Mouse (Mus musculus) liver, embryonic 14 days (tissue): Measurements from ENCODE around the gene Unc93b1. TPM values are rescaled to one million over a fixed set of nuclear protein-coding genes. Genes with fewer than 3 reads are reported as not detected.

Experiments
- polyA plus RNA-seq: library from polyadenylated mRNA; depleted of rRNA; stranded (reverse); fragments of >200 nt; gene quantifications from 2 replicates; pipeline ENCODE4 v1.2.3, GENCODE M21; 2012; rRNA removed

Gene Unc93b1
- polyA plus RNA-seq, result 15.5 and 20.9 TPM in 2 replicates

GRCm38 (mm10) chr19:3935032-3935895, at the start of gene Unc93b1:
TSS of gene Unc93b1 (plus strand) at chr19:3935186.

GRCm38 (mm10) chr19:3906795-3907786, 27.9 kb upstream of the Unc93b1 start, which contains the start of gene Tcirg1:
TSS of gene Tcirg1 (minus strand) at chr19:3907133.

GRCm38 (mm10) chr19:3912337-3913204, 22.4 kb upstream of the Unc93b1 start, which contains the start of gene Ndufs8:
TSS of gene Ndufs8 (minus strand) at chr19:3912774.

GRCm38 (mm10) chr19:3929211-3929941, 5.6 kb upstream of the Unc93b1 start, which contains the start of gene Aldh3b1:
TSS of gene Aldh3b1 (minus strand) at chr19:3929808.

GRCm38 (mm10) chr19:3958470-3958869, 23.5 kb downstream of the Unc93b1 start, which contains the start of gene Aldh3b3:
TSS of gene Aldh3b3 (plus strand) at chr19:3958645.

GRCm38 (mm10) chr19:3972229-3972628, 37.2 kb downstream of the Unc93b1 start, which contains the start of gene Aldh3b2:
TSS of gene Aldh3b2 (plus strand) at chr19:3972328.

GRCm38 (mm10) chr19:3986334-3986733, 51.3 kb downstream of the Unc93b1 start, which contains the start of gene Acy3:
TSS of gene Acy3 (plus strand) at chr19:3986570.

GRCm38 (mm10) chr19:3992416-3992815, 57.4 kb downstream of the Unc93b1 start, which contains the start of gene Tbx10:
TSS of gene Tbx10 (plus strand) at chr19:3992752.

Other genes starting within 250 kb of the Unc93b1 start
- gene Lrp5, start 248.6 kb upstream of the Unc93b1 start, polyA plus RNA-seq, result 6.0 and 6.8 TPM in 2 replicates
- gene 1810055G02Rik, start 226.9 kb upstream of the Unc93b1 start, polyA plus RNA-seq, result 10.7 and 10.9 TPM in 2 replicates
- 6.2 and 7.1 TPM in 2 replicates for gene Kmt5b, start 167.8 kb upstream of the Unc93b1 start, polyA plus RNA-seq
- 14.7 and 17.5 TPM in 2 replicates for gene Chka, start 83.4 kb upstream of the Unc93b1 start, polyA plus RNA-seq
- 44.9 and 50.6 TPM in 2 replicates for gene Tcirg1, start 28.1 kb upstream of the Unc93b1 start, polyA plus RNA-seq
- 113 and 127 TPM in 2 replicates for gene Ndufs8, start 22.4 kb upstream of the Unc93b1 start, polyA plus RNA-seq
- gene Aldh3b1, start 5.4 kb upstream of the Unc93b1 start, polyA plus RNA-seq, result 2.7 and 3.6 TPM in 2 replicates
- 0.02 TPM in 1 of 2 replicates, not detected in the other for gene Aldh3b3, start 23.5 kb downstream of the Unc93b1 start, polyA plus RNA-seq
- gene Aldh3b2, start 37.1 kb downstream of the Unc93b1 start, polyA plus RNA-seq, result 0.29 and 0.64 TPM in 2 replicates
- gene Acy3, start 51.4 kb downstream of the Unc93b1 start, polyA plus RNA-seq, result 8.6 and 11.4 TPM in 2 replicates
- 0.29 and 0.55 TPM in 2 replicates for gene Tbx10, start 57.6 kb downstream of the Unc93b1 start, polyA plus RNA-seq
- gene Nudt8, start 65.4 kb downstream of the Unc93b1 start, polyA plus RNA-seq, result 2.0 and 3.6 TPM in 2 replicates
- 0.59 and 0.60 TPM in 2 replicates for gene Gm49405, start 65.4 kb downstream of the Unc93b1 start, polyA plus RNA-seq
- gene Doc2g, start 68.1 kb downstream of the Unc93b1 start, polyA plus RNA-seq, result 1.4 and 1.5 TPM in 2 replicates
- gene Ndufv1, start 77.6 kb downstream of the Unc93b1 start, polyA plus RNA-seq, result 79.3 and 86.8 TPM in 2 replicates
- gene Gstp1, start 102.8 kb downstream of the Unc93b1 start, polyA plus RNA-seq, result 225 and 279 TPM in 2 replicates
- gene Gstp2, start 110.8 kb downstream of the Unc93b1 start, polyA plus RNA-seq, result 6.6 and 8.4 TPM in 2 replicates
- 54.9 and 71.8 TPM in 2 replicates for gene Gstp3, start 124.4 kb downstream of the Unc93b1 start, polyA plus RNA-seq
- gene Cabp2, start 146.4 kb downstream of the Unc93b1 start, polyA plus RNA-seq, result 0.23 and 0.25 TPM in 2 replicates
- gene Cdk2ap2, start 162.0 kb downstream of the Unc93b1 start, polyA plus RNA-seq, result 46.8 and 54.8 TPM in 2 replicates
- 5.4 and 6.1 TPM in 2 replicates for gene Pitpnm1, start 164.8 kb downstream of the Unc93b1 start, polyA plus RNA-seq
- 36.6 and 38.9 TPM in 2 replicates for gene Aip, start 190.7 kb downstream of the Unc93b1 start, polyA plus RNA-seq
- not detected in 2 replicates for gene Gpr152, start 204.6 kb downstream of the Unc93b1 start, polyA plus RNA-seq
- gene Cabp4, start 208.8 kb downstream of the Unc93b1 start, polyA plus RNA-seq, result 0.08 and 0.10 TPM in 2 replicates
- gene Coro1b, start 213.4 kb downstream of the Unc93b1 start, polyA plus RNA-seq, result 50.4 and 60.2 TPM in 2 replicates
- 12.2 and 12.5 TPM in 2 replicates for gene Ptprcap, start 218.4 kb downstream of the Unc93b1 start, polyA plus RNA-seq
- gene Rps6kb2, start 228.2 kb downstream of the Unc93b1 start, polyA plus RNA-seq, result 16.1 and 20.9 TPM in 2 replicates
- gene Carns1, start 240.3 kb downstream of the Unc93b1 start, polyA plus RNA-seq, result 0.32 and 0.41 TPM in 2 replicates